Mouse (Mus musculus) stomach, postnatal 0 days (tissue): ENCODE data around the gene Cdyl. TPM values are rescaled to one million over a fixed set of nuclear protein-coding genes. Genes with fewer than 3 reads are reported as not detected.

Experiments used
- ATAC-seq: fragments of 200-750 bp; cut with Nextera tagmentation; 2 replicates; pipeline ENCODE4 v1.8.0; 2017; ENCODE audit not compliant: low FRiP score, low TSS enrichment
- DNase-seq: peaks from one replicate; pipeline ENCODE4 v3.0.0-alpha.2; 2016; ENCODE audit warnings: low spot score
- H3K27ac ChIP-seq: fragments of 300-500 bp; sonication (generic); replicated peaks from 2 replicates; pipeline ENCODE4 v1.5.1; 2014; ENCODE audit warnings: mild to moderate bottlenecking, control low read depth
- H3K27me3 ChIP-seq: fragments of 300-500 bp; sonication (generic); 2 replicates; pipeline ENCODE4 v1.6.1; 2014; ENCODE audit warnings: low read length; ENCODE audit not compliant: control insufficient read depth, insufficient read depth
- H3K36me3 ChIP-seq: fragments of 300-500 bp; sonication (generic); 2 replicates; pipeline ENCODE4 v1.6.1; 2014; ENCODE audit warnings: low read length, mixed read lengths; ENCODE audit not compliant: control insufficient read depth, insufficient read depth
- H3K4me1 ChIP-seq: fragments of 300-500 bp; sonication (generic); replicated peaks from 2 replicates; pipeline ENCODE4 v1.6.1; 2014; ENCODE audit warnings: antibody characterized with exemption; ENCODE audit not compliant: control insufficient read depth, insufficient read depth
- H3K4me2 ChIP-seq: fragments of 300-500 bp; sonication (generic); replicated peaks from 2 replicates; pipeline ENCODE4 v1.6.1; 2014; ENCODE audit warnings: low read depth, mild to moderate bottlenecking, control low read depth, moderate library complexity
- H3K4me3 ChIP-seq: fragments of 300-500 bp; sonication (generic); 2 replicates; pipeline ENCODE4 v1.5.1; 2014; ENCODE audit warnings: low read depth, low read length, control low read depth
- H3K9ac ChIP-seq: fragments of 300-500 bp; sonication (generic); 2 replicates; pipeline ENCODE4 v1.6.1; 2014; ENCODE audit warnings: mild to moderate bottlenecking, low read length, control low read depth, mixed read lengths
- H3K9me3 ChIP-seq: fragments of 300-500 bp; sonication (generic); 2 replicates; pipeline ENCODE4 v1.6.1; 2016; ENCODE audit warnings: low read length; ENCODE audit not compliant: control insufficient read depth
- CTCF ChIP-seq: IDR thresholded peaks from 2 replicates; pipeline ENCODE4 v1.5.1; 2016; ENCODE audit warnings: antibody characterized with exemption, low read depth, mild to moderate bottlenecking, moderate library complexity
- EP300 ChIP-seq: optimal IDR thresholded peaks from 2 replicates; pipeline ENCODE3; 2016; ENCODE audit warnings: antibody characterized with exemption
- WGBS: fragments of 180-500 bp; shearing (Covaris S2); extraction: QIAGEN DNeasy Blood & Tissue Kit; methylation state at CpG from one replicate; pipeline ENCODE4 v1.1.7; 2014; 5-methylcytosine and 5-hydroxymethylcytosine counted together
- polyA plus RNA-seq: library from polyadenylated mRNA; unstranded; fragments of >200 nt; fragmentation: Nextera tagmentation; extraction: Ambion mirVana; gene quantifications from 2 replicates; pipeline ENCODE4 v1.2.1, GENCODE M21; 2015

Cdyl gene
- polyA plus RNA-seq, 1 experiment from 2014 or later, result 6.9 TPM

GRCm38 (mm10) chr13:35790431-35790830 lies 130.8 kb downstream of the Cdyl start:
- H3K27ac ChIP-seq, result no peak overlapping the region
- DNase-seq (no peak), ATAC-seq (no peak)
- WGBS, result 65% methylated on average over 4 of the region's 4 CpGs
- H3K36me3 ChIP-seq, result no peaks in the 10 kb centered on the region
- no peaks in the 10 kb centered on the region for H3K4me1 ChIP-seq
- H3K4me2 ChIP-seq, result no peak overlapping the region
- no peaks in the 10 kb centered on the region for H3K27me3 ChIP-seq
- no peak for TF ChIP-seq CTCF
- TF ChIP-seq EP300, result no peak
- H3K9me3 ChIP-seq, result no peaks in the 10 kb centered on the region
- H3K9ac ChIP-seq, result no peak overlapping the region
- H3K4me3 ChIP-seq, result no peak overlapping the region

DNA sequence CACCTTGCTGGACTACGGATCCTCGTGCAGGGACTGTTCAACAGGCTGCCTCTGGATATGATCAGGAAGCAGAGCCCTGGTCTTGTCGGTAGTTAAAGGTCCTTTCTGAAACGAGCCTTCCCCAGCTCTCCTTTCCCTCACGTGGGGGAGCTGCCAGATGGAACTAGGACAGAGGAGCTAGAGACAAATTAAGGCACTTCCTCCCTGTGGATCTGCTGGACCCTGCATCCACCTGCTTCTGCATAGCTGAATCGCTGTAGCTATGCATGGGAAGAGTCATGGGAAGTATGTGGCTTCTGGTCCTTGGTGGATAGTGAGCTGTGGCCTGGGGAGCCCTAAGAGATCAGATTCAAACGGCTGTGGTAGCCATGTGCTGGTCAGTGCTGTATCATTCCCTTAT lies 134.7 kb downstream of the Cdyl start:
- no peak for ATAC-seq
- WGBS, result 61% methylated on average over 7 of the region's 7 CpGs
- no peak overlapping the region for H3K4me3 ChIP-seq
- no peaks in the 10 kb centered on the region for H3K36me3 ChIP-seq
- no peak for DNase-seq
- no peaks in the 10 kb centered on the region for H3K27me3 ChIP-seq
- no peak overlapping the region for H3K9ac ChIP-seq
- no peaks in the 10 kb centered on the region for H3K4me1 ChIP-seq
- no peak overlapping the region for H3K27ac ChIP-seq
- H3K4me2 ChIP-seq, result no peak overlapping the region
- TF ChIP-seq CTCF (no peak), EP300 (no peak)
- no peaks in the 10 kb centered on the region for H3K9me3 ChIP-seq

- H3K4me3 ChIP-seq, result no peak overlapping the region
- H3K4me2 ChIP-seq, result no peak overlapping the region
- no peaks in the 10 kb centered on the region for H3K27me3 ChIP-seq
- ATAC-seq (no peak), DNase-seq (no peak)
- no peak overlapping the region for H3K9ac ChIP-seq
- H3K9me3 ChIP-seq, result no peaks in the 10 kb centered on the region
- 75% methylated on average over 4 of the region's 4 CpGs for WGBS
- TF ChIP-seq CTCF, result no peak
- no peak for TF ChIP-seq EP300
- no peak overlapping the region for H3K27ac ChIP-seq
- no peaks in the 10 kb centered on the region for H3K36me3 ChIP-seq
- no peaks in the 10 kb centered on the region for H3K4me1 ChIP-seq
Observed at GRCm38 (mm10) chr13:35794774-35795173, 135.1 kb downstream of the Cdyl start.

DNA sequence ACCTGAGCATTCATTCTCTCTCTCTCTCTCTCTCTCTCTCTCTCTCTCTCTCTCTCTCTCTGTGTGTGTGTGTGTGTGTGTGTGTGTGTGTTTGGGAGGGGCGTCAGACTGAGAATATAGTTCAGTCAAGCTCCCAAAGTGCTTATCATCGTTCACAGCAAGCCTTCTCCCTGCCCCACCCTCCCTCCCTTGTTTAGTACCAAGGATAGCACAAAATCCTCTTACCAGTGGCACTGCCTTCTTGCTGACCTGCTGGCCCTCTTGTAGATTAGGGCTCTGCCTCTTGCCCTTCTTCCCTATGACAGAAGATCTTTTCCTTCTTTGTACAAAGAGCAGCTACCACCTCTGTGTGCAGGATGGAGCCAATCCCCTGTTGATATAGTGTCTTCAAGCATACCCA lies 136.3 kb downstream of the Cdyl start:
- no peak for ATAC-seq
- Histone ChIP-seq H3K27ac (no peak overlapping the region), H3K36me3 (no peaks in the 10 kb centered on the region), H3K4me3 (no peak overlapping the region), H3K4me1 (no peaks in the 10 kb centered on the region), H3K4me2 (no peak overlapping the region), H3K9me3 (no peaks in the 10 kb centered on the region), H3K27me3 (no peaks in the 10 kb centered on the region), H3K9ac (no peak overlapping the region)
- no peak for TF ChIP-seq CTCF
- no peak for DNase-seq
- WGBS, result 30% methylated on average over 2 of the region's 2 CpGs

DNA sequence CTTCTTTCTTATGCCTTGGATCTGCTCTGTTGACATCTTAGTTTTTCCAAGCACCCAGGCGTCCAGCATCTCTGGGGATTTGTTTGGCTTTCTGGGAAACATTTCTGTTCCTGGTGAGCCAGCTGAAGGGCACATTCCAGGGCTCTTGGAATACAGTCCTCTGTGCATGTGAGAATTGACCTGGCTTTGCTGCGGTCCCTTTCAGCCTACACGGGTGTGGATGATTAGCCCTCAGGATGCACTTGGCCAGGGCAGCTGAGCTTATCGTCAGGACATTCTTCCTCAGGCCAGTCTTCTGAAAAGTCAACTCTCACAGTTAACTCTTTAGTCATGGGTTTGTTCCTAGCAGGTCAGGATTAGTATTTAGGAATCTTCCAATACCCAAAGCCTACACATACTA lies 136.7 kb downstream of the Cdyl start:
- Histone ChIP-seq H3K27ac (no peak overlapping the region), H3K4me3 (no peak overlapping the region), H3K4me1 (no peaks in the 10 kb centered on the region), H3K36me3 (no peaks in the 10 kb centered on the region), H3K9me3 (no peaks in the 10 kb centered on the region), H3K4me2 (no peak overlapping the region), H3K27me3 (no peaks in the 10 kb centered on the region), H3K9ac (no peak overlapping the region)
- DNase-seq (no peak), ATAC-seq (no peak)
- 27% methylated on average over 4 of the region's 4 CpGs for WGBS
- TF ChIP-seq CTCF (no peak), EP300 (no peak)

DNA sequence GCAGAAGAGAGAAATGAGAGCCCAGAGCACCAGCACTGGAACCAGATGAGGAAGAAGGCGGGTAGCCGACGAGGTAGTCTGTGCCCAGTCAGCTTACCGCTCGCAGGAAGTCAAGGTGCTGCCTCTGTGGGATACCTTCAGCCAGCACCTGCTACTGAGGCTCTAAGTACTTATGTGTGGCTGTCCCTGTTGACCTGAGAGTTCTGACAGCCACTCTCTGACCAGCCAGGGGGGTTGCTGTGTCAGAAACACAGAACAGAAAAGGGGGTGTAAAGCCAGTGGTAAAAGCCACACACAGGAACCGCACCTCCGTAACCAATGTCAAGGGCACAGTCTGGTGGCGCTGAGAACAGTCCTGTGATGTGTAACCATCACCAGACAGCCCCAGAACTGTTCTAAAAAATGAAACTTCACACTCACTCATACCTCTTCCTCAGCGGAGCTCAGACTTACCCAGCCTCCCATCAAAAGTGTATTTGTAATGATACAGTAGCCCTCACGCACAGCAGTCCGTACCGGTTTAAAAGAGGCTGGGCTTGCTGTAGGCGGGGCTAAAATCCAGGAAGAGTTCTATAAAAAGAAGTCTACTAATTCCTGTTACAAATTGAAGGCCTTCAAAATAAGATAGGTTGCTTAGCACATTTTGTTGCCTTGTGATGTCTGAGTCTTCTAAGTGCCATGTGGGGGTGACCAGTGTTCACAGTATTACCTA lies 138.3 kb downstream of the Cdyl start:
- no peaks in the 10 kb centered on the region for H3K9me3 ChIP-seq
- no peaks in the 10 kb centered on the region for H3K36me3 ChIP-seq
- no peaks in the 10 kb centered on the region for H3K27me3 ChIP-seq
- TF ChIP-seq CTCF (no peak), EP300 (no peak)
- ATAC-seq (no peak), DNase-seq (no peak)
- 87% methylated on average over 13 of the region's 13 CpGs for WGBS
- H3K27ac ChIP-seq, result no peak overlapping the region
- no peak overlapping the region for H3K9ac ChIP-seq
- no peak overlapping the region for H3K4me3 ChIP-seq
- H3K4me1 ChIP-seq, result no peaks in the 10 kb centered on the region
- no peak overlapping the region for H3K4me2 ChIP-seq
